Mouse (Mus musculus) thymus, adult 2 months (tissue): ENCODE measurements around the gene Mlxip. TPM values are rescaled to one million over a fixed set of nuclear protein-coding genes. Genes with fewer than 3 reads are reported as not detected.

Experiments
- DNase-seq: peaks from one replicate; pipeline ENCODE4 v3.0.0; 2021
- H3K27ac ChIP-seq: fragments of 200-500 bp; 2 replicates; pipeline ENCODE4 v1.5.1; 2012; ENCODE audit warnings: low read length, control low read depth; ENCODE audit not compliant: control insufficient read depth, insufficient read depth
- H3K27me3 ChIP-seq: fragments of 200-500 bp; 2 replicates; pipeline ENCODE4 v1.6.1; 2012; ENCODE audit warnings: mild to moderate bottlenecking, low read length, moderate library complexity, mixed read lengths; ENCODE audit not compliant: control insufficient read depth, insufficient read depth
- H3K36me3 ChIP-seq: fragments of 200-500 bp; 2 replicates; pipeline ENCODE4 v1.6.1; 2012; ENCODE audit warnings: mild to moderate bottlenecking, low read length, moderate library complexity; ENCODE audit not compliant: control insufficient read depth, insufficient read depth
- H3K4me1 ChIP-seq: fragments of 200-500 bp; replicated peaks from 2 replicates; pipeline ENCODE4 v1.6.1; 2012; ENCODE audit warnings: low read length; ENCODE audit not compliant: control insufficient read depth, insufficient read depth
- H3K4me3 ChIP-seq: fragments of 200-500 bp; 2 replicates; pipeline ENCODE4 v1.5.1; 2012; ENCODE audit warnings: mild to moderate bottlenecking, low read length, control low read depth, moderate library complexity; ENCODE audit not compliant: control insufficient read depth, insufficient read depth
- CTCF ChIP-seq: fragments of 200-500 bp; IDR thresholded peaks from 2 replicates; pipeline ENCODE4 v1.5.1; 2012; ENCODE audit warnings: mild to moderate bottlenecking, control low read depth, low read length, moderate library complexity, borderline replicate concordance; ENCODE audit not compliant: control insufficient read depth, poor library complexity, insufficient read depth; ENCODE audit errors: extremely low read depth
- POLR2A ChIP-seq: fragments of 200-500 bp; IDR thresholded peaks from 2 replicates; pipeline ENCODE4 v1.6.1; 2012; ENCODE audit warnings: mild to moderate bottlenecking, low read length, control low read depth, moderate library complexity; ENCODE audit not compliant: control insufficient read depth, poor library complexity, insufficient read depth; ENCODE audit errors: extremely low read depth
- WGBS: fragments of 180-500 bp; shearing (Covaris S2); methylation state at CpG from one replicate; pipeline ENCODE4 v1.1.7; 2018; 5-methylcytosine and 5-hydroxymethylcytosine counted together
- polyA plus RNA-seq: library from polyadenylated mRNA; depleted of rRNA; stranded (reverse); fragments of >200 nt; gene quantifications from 2 replicates; pipeline ENCODE4 v1.2.3, GENCODE M21; 2012

Mlxip gene
- polyA plus RNA-seq, 1 experiment, result 113 TPM

DNA sequence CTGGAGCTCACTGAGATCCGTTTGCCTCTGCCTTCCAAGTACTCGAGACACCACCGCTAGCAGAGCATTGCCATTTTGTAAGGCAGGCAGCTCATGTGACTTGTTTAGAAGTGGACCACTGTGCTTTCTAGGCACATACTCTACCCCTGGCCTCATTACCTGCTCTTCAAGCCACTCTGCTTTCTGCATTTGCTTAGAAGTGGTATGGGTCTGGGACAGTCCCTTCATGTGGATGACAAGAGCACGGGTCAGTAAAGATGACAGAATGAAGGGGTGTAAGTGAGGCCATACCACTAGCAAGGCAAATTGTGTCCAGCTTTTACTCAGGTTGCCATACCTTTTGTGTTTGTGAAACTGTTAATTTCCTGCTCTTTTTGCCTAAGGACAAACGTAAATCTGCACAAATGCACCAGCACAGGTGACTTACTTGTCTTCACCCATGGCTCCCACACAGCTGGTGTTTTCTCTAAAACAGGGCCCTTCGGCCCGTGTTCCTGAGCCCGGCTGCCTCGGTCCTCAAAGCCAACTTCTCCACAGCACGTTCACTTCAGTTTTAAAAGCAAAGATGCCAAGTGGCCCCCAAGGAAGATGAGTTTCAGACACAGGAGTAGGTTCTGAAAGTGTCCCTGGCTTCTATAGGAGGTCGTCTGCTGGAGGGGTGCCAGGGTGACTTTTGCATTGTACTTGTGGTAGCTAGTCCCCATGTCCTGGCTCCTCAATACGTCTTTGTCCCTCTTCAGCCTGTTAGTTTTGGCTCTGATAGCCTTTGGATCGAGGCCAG is 37.1 kb downstream of the Mlxip start:
- Histone ChIP-seq H3K27me3 (no peaks in the 10 kb centered on the region), H3K36me3 (no peaks in the 10 kb centered on the region), H3K27ac (no peak overlapping the region), H3K4me3 (no peak overlapping the region), H3K4me1 (peaks cover 5% of the 10 kb centered on the region)
- TF ChIP-seq CTCF (no peak), POLR2A (no peak)
- WGBS, result 94% methylated on average over 13 of the region's 13 CpGs
- no peak for DNase-seq

DNA sequence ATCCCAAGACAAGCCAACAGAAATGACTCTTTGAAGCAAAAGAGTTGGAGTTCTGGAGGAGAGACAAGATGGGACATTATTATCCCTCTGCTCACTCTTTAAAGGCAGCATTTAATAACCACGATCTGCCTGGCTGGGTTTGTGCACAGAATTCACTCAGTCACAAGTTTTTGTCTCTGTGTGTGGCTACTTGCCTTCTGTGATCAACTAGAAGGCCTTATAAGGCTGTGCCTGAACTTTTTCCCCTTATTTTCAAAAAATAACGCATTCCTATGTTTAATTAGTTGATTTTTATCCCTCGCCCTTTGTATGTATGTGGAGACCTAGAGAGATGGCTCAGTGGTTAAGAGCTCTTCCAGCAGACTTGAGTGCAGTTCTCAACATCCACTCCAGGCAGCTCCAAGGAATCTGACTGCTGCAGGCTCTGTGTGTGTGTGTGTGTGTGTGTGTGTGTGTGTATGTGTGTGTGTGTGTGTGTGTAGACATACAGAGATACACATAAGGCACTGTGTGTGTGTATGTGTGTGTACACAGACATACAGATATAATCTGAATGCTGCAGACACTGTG is 37.8 kb downstream of the Mlxip start:
- H3K27ac ChIP-seq, result no peak overlapping the region
- peaks cover 5% of the 10 kb centered on the region for H3K4me1 ChIP-seq
- no peaks in the 10 kb centered on the region for H3K36me3 ChIP-seq
- no peak for DNase-seq
- TF ChIP-seq CTCF, result no peak
- TF ChIP-seq POLR2A, result no peak
- no peaks in the 10 kb centered on the region for H3K27me3 ChIP-seq
- WGBS, result 92% methylated on average over 3 of the region's 3 CpGs
- H3K4me3 ChIP-seq, result no peak overlapping the region

DNA sequence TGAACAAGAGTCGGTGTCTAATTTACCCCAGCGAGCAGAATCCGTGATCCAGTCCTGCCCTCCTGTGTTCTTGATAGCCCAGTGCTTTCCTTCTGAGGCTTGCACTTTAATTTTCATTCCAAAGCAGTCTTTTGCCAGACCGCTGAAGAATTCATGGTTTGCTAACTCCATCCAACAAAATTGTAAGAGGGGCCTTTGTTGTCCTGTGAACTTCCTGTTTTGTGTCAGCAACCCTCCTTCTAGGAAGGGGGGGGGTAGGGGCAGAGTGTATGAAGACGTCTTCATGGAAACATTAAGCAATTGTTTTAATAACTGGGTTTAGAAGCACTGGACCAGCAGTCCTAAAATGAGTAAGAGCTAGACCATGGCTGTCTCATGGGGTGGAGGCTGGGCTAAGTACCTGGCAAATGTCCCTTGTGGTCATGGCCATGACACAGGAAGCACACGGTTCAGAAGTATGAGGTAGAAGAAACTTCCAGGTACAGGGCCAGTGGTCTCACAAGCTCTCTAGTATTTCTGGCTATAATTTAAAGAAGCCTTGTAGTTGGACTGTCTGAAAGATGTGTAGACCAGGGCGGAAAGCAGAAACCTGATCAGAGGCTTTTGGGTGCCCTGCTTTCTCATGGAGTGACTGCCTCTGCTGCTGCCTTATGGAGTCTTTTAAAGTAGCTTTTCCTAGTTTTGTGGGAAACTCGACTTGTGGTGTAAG is 41.6 kb downstream of the Mlxip start:
- H3K27ac ChIP-seq, result no peak overlapping the region
- DNase-seq, result no peak
- WGBS, result 60% methylated on average over 8 of the region's 8 CpGs

DNA sequence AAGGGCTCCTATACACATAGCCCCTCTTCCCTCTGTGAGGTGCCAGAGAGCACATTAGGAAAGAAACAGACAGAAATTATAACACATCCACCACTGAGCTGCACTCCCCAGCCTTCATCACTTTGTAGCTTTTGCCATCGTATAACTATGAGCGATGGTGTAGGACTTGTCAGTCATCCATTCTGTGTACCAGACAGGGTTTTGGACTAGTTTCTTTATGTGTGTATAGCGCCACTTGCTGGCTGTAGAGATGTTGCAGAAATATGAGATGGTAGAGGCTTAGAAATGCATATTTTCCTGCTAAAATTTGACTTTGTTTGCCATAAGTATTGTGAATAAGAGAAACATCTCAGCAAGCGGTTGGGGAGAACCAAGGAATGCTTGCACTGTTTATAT is 42.2 kb downstream of the Mlxip start:
- DNase-seq, result peak; percentile 64
- 40% methylated on average over 4 of the region's 4 CpGs for WGBS
- Histone ChIP-seq H3K4me1 (peaks cover 5% of the 10 kb centered on the region), H3K27ac (no peak overlapping the region), H3K27me3 (no peaks in the 10 kb centered on the region), H3K4me3 (no peak overlapping the region), H3K36me3 (no peaks in the 10 kb centered on the region; the same call in 1 of the 2 replicates)
- no peak for TF ChIP-seq POLR2A
- no peak for TF ChIP-seq CTCF

More for the DNA sequence above, 41.6 kb downstream of the Mlxip start:
- Histone ChIP-seq H3K36me3 (no peaks in the 10 kb centered on the region; the same call in 1 of the 2 replicates), H3K27me3 (no peaks in the 10 kb centered on the region), H3K4me1 (peaks cover 5% of the 10 kb centered on the region), H3K4me3 (no peak overlapping the region)
- TF ChIP-seq CTCF (no peak), POLR2A (no peak)

DNA sequence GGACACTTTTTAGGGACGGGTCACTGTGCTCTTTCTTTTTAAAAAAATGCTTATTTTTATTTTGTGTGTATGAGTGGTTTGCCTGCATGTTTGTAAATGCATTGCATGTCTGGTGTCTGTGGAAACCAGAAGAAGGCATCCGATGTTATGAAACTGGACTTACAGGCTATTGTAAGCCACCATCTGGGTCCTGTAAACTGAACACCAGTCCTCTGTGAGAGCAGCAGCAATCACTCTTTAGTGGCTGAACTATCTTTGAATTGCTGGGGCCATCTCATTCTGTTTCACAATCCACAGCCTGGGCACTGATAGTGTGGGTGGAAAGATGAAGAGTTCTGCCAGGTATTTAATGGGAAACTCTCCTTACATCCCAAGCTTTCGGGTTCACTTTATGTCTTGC is 43.8 kb downstream of the Mlxip start:
- WGBS, result 91% methylated on average over 3 of the region's 3 CpGs
- no peak for DNase-seq

DNA sequence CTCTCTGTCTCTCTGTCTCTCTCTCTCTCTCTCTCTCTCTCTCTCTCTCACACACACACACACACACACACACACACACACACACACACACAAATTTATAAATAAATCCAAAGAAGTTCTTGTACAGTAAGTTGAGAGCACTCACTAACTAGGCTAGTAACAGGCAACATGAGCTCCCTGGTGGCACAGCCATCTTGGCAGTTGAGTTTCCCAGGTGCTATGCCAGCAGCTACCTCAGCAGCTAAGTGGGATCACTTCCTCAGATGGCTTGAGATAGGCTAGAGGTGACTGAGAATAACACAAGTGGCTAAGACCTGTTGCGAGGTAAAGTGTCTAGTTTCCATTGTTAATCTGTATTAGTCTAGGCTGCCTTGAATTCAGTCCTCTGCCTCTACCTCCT is 44.7 kb downstream of the Mlxip start:
- Histone ChIP-seq H3K27me3 (no peaks in the 10 kb centered on the region), H3K4me1 (peaks cover 5% of the 10 kb centered on the region), H3K4me3 (no peak overlapping the region), H3K36me3 (peaks cover 9% of the 10 kb centered on the region), H3K27ac (no peak overlapping the region)
- no peak for DNase-seq
- TF ChIP-seq CTCF (no peak), POLR2A (no peak)
- 97% methylated on average over 1 of the region's 1 CpGs for WGBS

More for the DNA sequence above, 43.8 kb downstream of the Mlxip start:
- H3K4me3 ChIP-seq, result no peak overlapping the region
- no peaks in the 10 kb centered on the region for H3K27me3 ChIP-seq
- TF ChIP-seq POLR2A (no peak), CTCF (no peak)
- peaks cover 3% of the 10 kb centered on the region for H3K36me3 ChIP-seq
- H3K4me1 ChIP-seq, result peaks cover 5% of the 10 kb centered on the region
- H3K27ac ChIP-seq, result no peak overlapping the region
